Mouse (Mus musculus) embryonic facial prominence, embryonic 15.5 days (tissue): ENCODE measurements at regions not wholly inside any gene's neighbourhood (a gene's known extent, or its start where the extent isn't known, plus 50 kb on each side); places are given as distances from the start of the nearest gene placed in this dataset.
"Not testable (repeated sequence)": the region's sequence is repeated elsewhere in the genome, so short reads cannot be mapped to it uniquely, and the experiment has no call there.

Experiments
- ATAC-seq: fragments of 200-750 bp; cut with Nextera tagmentation; 2 replicates; pipeline ENCODE4 v1.8.0; 2017; ENCODE audit warnings: low read depth, moderate TSS enrichment; ENCODE audit not compliant: insufficient number of reproducible peaks, low FRiP score, low TSS enrichment
- H3K27ac ChIP-seq: fragments of 300-500 bp; sonication (generic); replicated peaks from 2 replicates; pipeline ENCODE4 v1.5.1; 2015; ENCODE audit warnings: mild to moderate bottlenecking, inconsistent platforms
- H3K27me3 ChIP-seq: fragments of 300-500 bp; sonication (generic); 2 replicates; pipeline ENCODE4 v1.6.1; 2015; ENCODE audit warnings: inconsistent platforms
- H3K36me3 ChIP-seq: fragments of 300-500 bp; sonication (generic); 2 replicates; pipeline ENCODE4 v1.6.1; 2015; ENCODE audit warnings: mild to moderate bottlenecking, inconsistent platforms
- H3K4me1 ChIP-seq: fragments of 300-500 bp; sonication (generic); 2 replicates; pipeline ENCODE4 v1.6.1; 2015; ENCODE audit warnings: inconsistent platforms
- H3K4me2 ChIP-seq: fragments of 300-500 bp; sonication (generic); replicated peaks from 2 replicates; pipeline ENCODE4 v1.6.1; 2015; ENCODE audit warnings: mild to moderate bottlenecking, inconsistent platforms
- H3K4me3 ChIP-seq: fragments of 300-500 bp; sonication (generic); replicated peaks from 2 replicates; pipeline ENCODE4 v1.5.1; 2015; ENCODE audit warnings: mild to moderate bottlenecking, inconsistent platforms
- H3K9ac ChIP-seq: fragments of 300-500 bp; sonication (generic); 2 replicates; pipeline ENCODE4 v1.6.1; 2015; ENCODE audit warnings: inconsistent platforms
- H3K9me3 ChIP-seq: fragments of 300-500 bp; sonication (generic); replicated peaks from 2 replicates; pipeline ENCODE4 v1.6.1; 2016; ENCODE audit warnings: inconsistent platforms
- WGBS: fragments of 180-500 bp; shearing (Covaris S2); methylation state at CpG from one replicate; pipeline ENCODE4 v1.1.7; 2015; 5-methylcytosine and 5-hydroxymethylcytosine counted together

GRCm38 (mm10) chr3:82290373-82290772, 67.5 kb upstream of the Map9 start:
- no peak for ATAC-seq
- Histone ChIP-seq H3K36me3 (no peaks in the 10 kb centered on the region), H3K4me2 (no peak overlapping the region), H3K9me3 (no peaks in the 10 kb centered on the region), H3K27me3 (no peaks in the 10 kb centered on the region), H3K27ac (no peak overlapping the region), H3K4me1 (no peaks in the 10 kb centered on the region), H3K9ac (no peak overlapping the region), H3K4me3 (no peak overlapping the region)
- 85% methylated on average over 2 of the region's 2 CpGs for WGBS

- no peaks in the 10 kb centered on the region for H3K9me3 ChIP-seq
- 76% methylated on average over 6 of the region's 6 CpGs for WGBS
- H3K27ac ChIP-seq, result no peak overlapping the region
- ATAC-seq, result no peak
- H3K4me1 ChIP-seq, result no peaks in the 10 kb centered on the region
- no peak overlapping the region for H3K9ac ChIP-seq
- no peak overlapping the region for H3K4me3 ChIP-seq
- H3K4me2 ChIP-seq, result no peak overlapping the region
- no peaks in the 10 kb centered on the region for H3K36me3 ChIP-seq
- H3K27me3 ChIP-seq, result no peaks in the 10 kb centered on the region
Measured at GRCm38 (mm10) chr3:82288996-82289395, 68.8 kb upstream of the Map9 start.

- Histone ChIP-seq H3K27ac (no peak overlapping the region), H3K4me2 (no peak overlapping the region), H3K4me3 (no peak overlapping the region), H3K9me3 (no peaks in the 10 kb centered on the region), H3K4me1 (peaks cover 10% of the 10 kb centered on the region), H3K9ac (no peak overlapping the region), H3K36me3 (no peaks in the 10 kb centered on the region), H3K27me3 (no peaks in the 10 kb centered on the region)
- ATAC-seq, result no peak
Measured at GRCm38 (mm10) chr3:82276977-82277714, 80.7 kb upstream of the Map9 start.

DNA sequence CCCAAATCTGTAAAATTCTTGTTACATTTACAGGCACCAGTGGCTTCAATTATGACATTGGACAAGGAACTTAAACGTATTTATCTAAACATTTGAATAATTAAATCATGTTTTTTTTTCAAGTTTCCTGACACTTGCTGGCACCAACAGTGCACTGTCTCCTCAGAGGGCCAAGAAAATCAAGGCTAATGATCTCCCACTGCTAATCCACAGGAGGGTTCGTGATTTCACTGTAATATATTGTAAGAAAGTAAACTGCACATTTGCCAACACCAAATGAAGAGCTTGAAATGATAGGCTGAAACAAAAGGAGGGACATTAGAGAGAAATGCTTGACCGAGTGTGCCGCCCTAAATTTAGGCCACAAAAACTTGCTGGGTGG, 82.0 kb upstream of the Map9 start:
- Histone ChIP-seq H3K4me1 (peaks cover 10% of the 10 kb centered on the region), H3K27ac (no peak overlapping the region), H3K36me3 (no peaks in the 10 kb centered on the region), H3K9ac (no peak overlapping the region), H3K9me3 (no peaks in the 10 kb centered on the region), H3K27me3 (no peaks in the 10 kb centered on the region), H3K4me3 (no peak overlapping the region), H3K4me2 (no peak overlapping the region)
- ATAC-seq, result no peak; the same call in 1 of the 2 replicates
- WGBS, result 57% methylated on average over 4 of the region's 4 CpGs

GRCm38 (mm10) chr3:82274945-82275821, 82.7 kb upstream of the Map9 start:
- Histone ChIP-seq H3K27ac (no peak overlapping the region), H3K9ac (no peak overlapping the region), H3K27me3 (no peaks in the 10 kb centered on the region), H3K4me2 (no peak overlapping the region), H3K4me3 (no peak overlapping the region), H3K9me3 (no peaks in the 10 kb centered on the region), H3K36me3 (no peaks in the 10 kb centered on the region), H3K4me1 (peaks cover 10% of the 10 kb centered on the region)
- 41% methylated on average over 7 of the region's 7 CpGs for WGBS
- no peak for ATAC-seq

DNA sequence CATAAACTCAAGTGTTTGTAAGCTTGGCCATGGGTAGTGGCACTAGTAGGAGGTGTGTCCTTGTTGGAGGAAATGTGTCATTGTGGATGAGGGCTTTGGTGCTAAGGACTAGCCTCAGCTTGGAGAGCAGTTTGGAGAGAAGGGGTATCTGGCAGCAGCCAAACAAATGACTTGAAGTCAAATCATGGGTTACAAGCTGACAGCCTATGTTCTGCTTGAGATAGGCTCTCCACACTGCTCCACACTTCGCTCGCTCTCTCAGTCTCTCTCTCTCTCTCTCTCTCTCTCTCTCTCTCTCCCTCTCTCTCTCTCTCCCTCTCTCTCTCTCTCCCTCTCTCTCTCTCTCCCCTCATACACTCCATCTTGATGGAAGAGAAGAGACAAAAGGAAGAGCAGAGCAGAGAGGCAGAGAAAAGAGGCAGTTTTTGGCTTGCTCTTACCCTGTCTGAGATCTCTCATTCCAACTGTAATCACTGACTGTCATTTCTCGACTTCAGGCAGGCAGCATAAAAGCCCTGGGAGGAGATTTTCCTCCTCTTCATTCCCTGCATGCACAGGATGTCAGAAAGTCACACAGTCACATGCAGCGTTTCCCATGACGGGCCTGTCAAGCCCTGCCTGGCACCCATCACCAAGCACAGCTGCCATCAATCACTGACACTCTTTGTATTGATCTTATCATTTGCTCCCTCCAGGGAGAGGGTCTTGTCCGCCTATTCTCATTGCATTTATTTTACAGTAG, 83.5 kb upstream of the Map9 start:
- no peak overlapping the region for H3K4me2 ChIP-seq
- H3K36me3 ChIP-seq, result no peaks in the 10 kb centered on the region
- peaks cover 10% of the 10 kb centered on the region for H3K4me1 ChIP-seq
- no peak overlapping the region for H3K4me3 ChIP-seq
- no peak for ATAC-seq
- WGBS, result 38% methylated on average over 6 of the region's 6 CpGs
- H3K9me3 ChIP-seq, result no peaks in the 10 kb centered on the region
- H3K27me3 ChIP-seq, result no peaks in the 10 kb centered on the region
- H3K27ac ChIP-seq, result no peak overlapping the region
- H3K9ac ChIP-seq, result no peak overlapping the region

DNA sequence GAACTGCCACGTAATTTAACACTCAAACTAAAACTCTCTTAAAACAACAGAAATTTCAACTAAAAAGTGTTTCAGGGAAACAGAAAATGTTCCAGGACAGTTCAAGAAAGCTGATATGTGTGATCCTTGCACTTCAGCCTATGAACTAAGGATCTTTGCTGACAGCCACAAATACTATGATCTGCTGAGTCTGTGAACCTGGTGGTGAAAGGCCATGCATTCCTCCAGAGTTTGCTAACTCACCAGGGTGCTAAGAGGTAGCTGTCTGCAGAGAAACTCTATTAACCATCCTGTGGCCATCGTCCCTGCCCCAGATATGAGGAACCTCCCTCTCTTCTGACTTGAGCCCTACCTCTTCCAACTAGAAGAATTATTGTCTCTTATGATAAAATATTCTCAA, 84.3 kb upstream of the Map9 start:
- H3K27me3 ChIP-seq, H3K4me3 ChIP-seq, H3K36me3 ChIP-seq, H3K9ac ChIP-seq, H3K27ac ChIP-seq, H3K4me2 ChIP-seq, H3K9me3 ChIP-seq, ATAC-seq: not testable (repeated sequence)
- peaks cover 10% of the 10 kb centered on the region for H3K4me1 ChIP-seq
- WGBS, result 77% methylated on average over 2 of the region's 2 CpGs

- ATAC-seq, result no peak
- no peaks in the 10 kb centered on the region for H3K27me3 ChIP-seq
- H3K4me3 ChIP-seq, result no peak overlapping the region
- no peak overlapping the region for H3K4me2 ChIP-seq
- H3K36me3 ChIP-seq, result no peaks in the 10 kb centered on the region
- no peak overlapping the region for H3K9ac ChIP-seq
- peaks cover 10% of the 10 kb centered on the region for H3K4me1 ChIP-seq
- WGBS, result 83% methylated on average over 1 of the region's 1 CpGs
- H3K9me3 ChIP-seq, result no peaks in the 10 kb centered on the region
- no peak overlapping the region for H3K27ac ChIP-seq
Measured at GRCm38 (mm10) chr3:82271965-82272364, 85.9 kb upstream of the Map9 start.

DNA sequence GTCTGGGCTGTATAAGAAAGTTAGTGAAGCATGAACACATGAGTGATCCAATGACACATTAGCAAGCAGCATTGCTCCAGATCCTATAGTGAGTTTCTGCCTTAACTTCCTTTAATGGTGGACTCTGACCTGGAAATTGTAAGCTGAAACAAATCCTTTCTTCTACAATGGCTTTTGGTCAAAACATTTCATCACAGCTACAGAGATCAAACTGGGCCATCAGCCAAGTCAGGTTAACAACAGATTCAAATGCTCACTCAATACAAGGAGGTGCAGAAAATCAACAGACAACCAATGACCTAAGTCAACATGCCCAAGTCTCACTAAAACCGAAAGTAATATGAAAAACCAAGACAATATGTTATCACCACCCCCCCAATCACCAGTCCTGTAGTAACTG, 91.9 kb upstream of the Map9 start:
- no peaks in the 10 kb centered on the region for H3K9me3 ChIP-seq
- WGBS, result 94% methylated on average over 1 of the region's 1 CpGs
- H3K27me3 ChIP-seq, result no peaks in the 10 kb centered on the region
- no peaks in the 10 kb centered on the region for H3K36me3 ChIP-seq
- H3K4me2 ChIP-seq, result no peak overlapping the region
- ATAC-seq, result no peak
- H3K9ac ChIP-seq, result no peak overlapping the region
- no peak overlapping the region for H3K4me3 ChIP-seq
- no peaks in the 10 kb centered on the region for H3K4me1 ChIP-seq
- H3K27ac ChIP-seq, result no peak overlapping the region

- H3K4me2 ChIP-seq, result no peak overlapping the region
- ATAC-seq, result no peak
- no peak overlapping the region for H3K4me3 ChIP-seq
- no peaks in the 10 kb centered on the region for H3K27me3 ChIP-seq
- 56% methylated on average over 3 of the region's 3 CpGs for WGBS
- no peaks in the 10 kb centered on the region for H3K36me3 ChIP-seq
- H3K27ac ChIP-seq, result no peak overlapping the region
- H3K4me1 ChIP-seq, result no peaks in the 10 kb centered on the region
- no peak overlapping the region for H3K9ac ChIP-seq
- no peaks in the 10 kb centered on the region for H3K9me3 ChIP-seq
Measured at GRCm38 (mm10) chr3:82261976-82262375, 95.9 kb upstream of the Map9 start.

DNA sequence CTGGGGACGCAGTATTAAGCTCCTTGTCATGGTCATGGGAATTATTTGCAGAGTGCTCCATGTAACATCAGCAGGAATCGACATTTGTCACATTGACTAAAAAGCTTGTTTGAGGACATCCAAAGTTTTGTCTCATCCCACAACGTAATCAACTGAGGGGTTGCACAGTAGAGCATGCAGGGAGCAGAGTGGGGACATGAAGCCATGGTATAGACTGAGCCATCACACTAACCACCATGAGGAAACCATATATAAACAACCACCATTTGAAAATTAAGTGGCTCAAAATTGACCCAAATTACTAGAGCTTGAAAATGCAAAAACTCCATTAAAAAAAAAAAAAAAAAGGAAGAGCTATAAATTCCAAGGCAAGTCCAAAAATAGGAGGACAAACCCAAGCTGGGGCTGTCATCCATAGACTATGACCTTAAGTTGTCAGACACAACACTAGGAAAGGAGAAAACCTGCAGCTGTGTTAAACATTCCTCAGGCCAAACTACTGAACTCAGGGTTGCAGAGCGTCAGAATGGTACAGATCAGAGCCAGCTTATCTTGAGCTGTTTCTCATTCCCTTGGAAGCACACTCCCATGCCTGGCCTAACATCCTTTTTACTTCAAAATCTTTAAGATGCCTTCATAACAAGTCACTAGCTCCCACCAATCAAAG, 97.7 kb upstream of the Map9 start:
- Histone ChIP-seq H3K4me2 (no peak overlapping the region), H3K27ac (no peak overlapping the region), H3K9me3 (no peaks in the 10 kb centered on the region), H3K9ac (no peak overlapping the region), H3K4me1 (no peaks in the 10 kb centered on the region), H3K27me3 (no peaks in the 10 kb centered on the region), H3K36me3 (no peaks in the 10 kb centered on the region), H3K4me3 (no peak overlapping the region)
- no peak for ATAC-seq
- WGBS, result 74% methylated on average over 4 of the region's 4 CpGs
